Mouse (Mus musculus): ENCODE data around the gene Gm45521.
"Not testable (repeated sequence)": the region's sequence is repeated elsewhere in the genome, so short reads cannot be mapped to it uniquely, and the experiment has no call there.

Gene Gm45521

GRCm38 (mm10) chr14:7999435-7999834 is 42.3 kb downstream of the Gm45521 start:
- no peak for DNase-seq (ENCODE audit: low read depth)

- DNase-seq (ENCODE audit: low read depth), result no peak
These were observed 43.2 kb downstream of the Gm45521 start for GRCm38 (mm10) chr14:8000247-8000646.

DNA sequence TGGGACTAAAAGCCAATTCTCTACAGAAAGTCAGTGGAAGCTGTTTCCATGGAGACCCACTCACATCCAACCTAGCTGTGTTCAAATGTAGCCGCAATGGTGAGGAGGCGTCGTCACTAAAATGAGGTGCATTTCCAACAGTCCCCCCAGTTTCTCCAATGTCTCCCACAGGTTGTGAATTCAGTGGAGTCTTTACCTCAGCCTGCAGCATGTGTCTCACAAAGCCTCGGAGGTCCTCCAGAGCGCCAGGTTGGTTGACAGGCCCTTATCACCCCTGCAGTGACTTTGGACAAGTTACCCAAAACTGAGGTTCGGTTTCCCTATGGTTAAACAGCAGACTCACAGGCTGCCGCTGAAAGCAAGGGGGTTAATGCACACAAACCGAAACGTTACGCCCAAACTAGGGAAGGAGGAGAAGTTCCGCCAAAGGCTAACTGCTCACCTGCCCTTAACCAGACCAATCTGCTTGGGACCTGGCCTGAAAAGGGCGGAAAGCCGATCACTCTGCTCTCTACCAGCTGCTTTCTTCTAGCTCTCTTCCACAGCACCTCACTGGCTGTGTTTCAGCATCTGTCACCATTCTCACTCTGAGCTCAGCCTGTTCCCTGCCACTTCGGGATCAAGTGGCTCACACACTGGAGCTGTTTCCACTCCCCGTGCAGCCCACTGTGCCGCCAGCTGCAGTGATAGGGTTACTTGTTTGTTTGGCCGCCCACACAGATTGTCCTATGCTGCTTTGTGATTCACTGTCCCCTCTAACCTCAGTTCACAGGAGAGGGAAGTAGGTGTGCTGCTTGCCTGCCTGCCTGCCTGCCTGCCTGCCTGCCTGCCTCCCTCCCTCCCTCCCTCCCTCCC is 44.0 kb downstream of the Gm45521 start:
- DNase-seq (ENCODE audit: low read depth), result no peak

- DNase-seq (ENCODE audit: low read depth), result peak; percentile 54
These were observed 45.5 kb downstream of the Gm45521 start, which contains the start of gene Abhd6 for GRCm38 (mm10) chr14:8002432-8003092. TSS of gene Abhd6 (plus strand) at chr14:8002902.

GRCm38 (mm10) chr14:8003093-8003670 is 46.1 kb downstream of the Gm45521 start:
- DNase-seq (ENCODE audit: low read depth), result no peak

DNA sequence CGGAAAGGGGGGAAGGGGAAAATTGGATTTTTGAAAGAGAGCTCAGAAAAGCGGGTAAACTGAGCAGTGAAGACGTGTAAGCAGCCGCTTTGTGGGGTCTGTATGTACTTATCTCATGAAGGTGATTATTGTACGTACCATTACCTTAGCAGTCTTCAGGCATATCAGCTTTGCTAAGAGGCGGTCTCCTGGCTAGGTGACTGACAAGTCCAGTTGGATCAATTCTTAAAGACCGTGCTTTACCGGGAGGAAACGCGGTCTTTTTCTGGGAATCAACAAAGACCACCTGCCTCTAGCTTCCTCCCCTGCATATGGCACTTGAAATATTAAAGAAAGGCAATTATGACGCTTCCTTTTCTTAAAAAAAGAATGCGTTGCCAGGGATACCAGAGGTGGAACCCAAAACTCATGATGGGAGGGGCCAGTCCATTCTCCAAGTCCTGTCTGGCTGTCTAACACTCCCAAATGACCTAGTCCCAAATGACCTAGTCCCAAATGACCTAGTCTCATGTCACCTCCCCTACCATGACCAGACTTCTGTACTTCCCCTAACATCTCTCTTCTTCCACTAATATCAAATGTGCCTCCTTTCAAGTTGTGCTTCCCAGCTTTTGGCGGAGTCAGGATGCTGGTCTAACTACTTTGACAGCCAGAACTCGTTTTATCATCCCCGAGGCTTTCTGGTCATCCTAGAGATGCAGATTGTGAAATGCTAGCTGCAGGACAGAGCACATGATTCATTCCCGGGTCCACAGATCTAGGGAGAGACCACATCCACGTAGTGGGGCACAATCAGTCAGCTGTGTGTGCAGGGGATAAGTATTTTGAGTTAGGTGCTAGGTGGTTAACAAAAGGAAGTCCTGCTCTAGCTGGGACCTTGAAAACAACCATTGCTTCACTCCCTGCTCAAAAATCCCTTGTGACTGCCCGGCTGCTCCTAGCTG is 46.9 kb downstream of the Gm45521 start:
- DNase-seq (ENCODE audit: low read depth), result no peak

DNA sequence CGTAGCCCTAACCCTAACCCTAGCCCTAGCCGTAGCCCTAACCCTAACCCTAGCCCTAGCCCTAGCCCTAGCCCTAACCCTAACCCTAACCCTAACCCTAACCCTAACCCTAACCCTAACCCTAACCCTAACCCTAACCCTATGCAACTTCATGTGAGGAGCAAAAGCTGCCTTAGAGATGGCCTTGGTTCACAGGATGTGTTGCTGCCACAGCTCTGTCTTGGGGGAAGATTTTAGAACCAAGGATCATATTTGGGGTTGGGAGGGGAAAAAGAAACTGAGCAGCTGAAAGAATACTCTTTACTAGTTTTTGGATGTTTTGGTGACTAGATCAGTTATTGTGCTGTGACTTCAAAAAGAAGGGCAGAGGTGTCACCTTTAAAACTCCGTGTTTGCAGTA is 49.0 kb downstream of the Gm45521 start:
- DNase-seq (ENCODE audit: low read depth), result not testable (repeated sequence)

DNA sequence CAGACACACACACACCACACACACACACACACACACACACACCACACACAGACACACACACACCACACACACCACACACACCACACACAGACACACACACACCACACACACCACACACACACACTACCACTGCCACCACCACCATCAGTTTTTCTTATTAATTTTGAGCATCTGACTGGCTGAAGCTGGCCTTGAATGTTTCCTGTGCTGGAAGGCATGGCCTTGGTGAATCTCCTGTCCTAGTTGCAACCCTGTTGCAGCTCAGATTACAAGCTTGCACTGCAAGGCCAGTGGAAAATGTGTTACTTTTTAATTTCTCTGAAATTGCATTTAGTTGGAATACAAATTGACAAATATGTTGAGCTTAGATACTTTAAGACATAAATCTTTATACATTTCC is 50.0 kb downstream of the Gm45521 start:
- no peak for DNase-seq (ENCODE audit: low read depth)

- no peak for DNase-seq (ENCODE audit: low read depth)
These were observed 50.4 kb downstream of the Gm45521 start for GRCm38 (mm10) chr14:8007486-8007885.

DNA sequence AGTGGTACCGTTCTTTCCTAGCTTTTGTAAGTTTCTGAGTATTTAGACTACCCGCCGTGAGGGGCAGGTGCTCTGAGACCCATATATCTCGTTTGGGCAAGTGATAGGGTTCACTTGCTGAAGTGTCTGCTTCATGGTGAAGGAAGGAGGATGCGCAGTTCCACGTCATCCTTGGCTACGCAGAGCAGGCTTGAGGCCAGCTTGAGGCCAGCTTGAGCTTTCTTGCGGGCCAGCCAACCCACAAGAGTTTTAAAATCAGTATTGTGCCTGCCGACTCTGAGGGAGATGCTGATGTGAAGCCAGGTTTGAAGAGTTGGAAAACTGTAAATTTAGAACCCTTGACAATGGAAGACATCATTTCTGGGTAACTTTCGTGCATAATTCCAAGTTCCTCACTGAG is 50.8 kb downstream of the Gm45521 start:
- no peak for DNase-seq (ENCODE audit: low read depth)
